Mouse (Mus musculus) MEL (cell line): ENCODE results near the gene Gm38431. TPM values are rescaled to one million over a fixed set of nuclear protein-coding genes. Genes with fewer than 3 reads are reported as not detected.

ENCODE experiments used
- DNase-seq: peaks from one replicate; pipeline ENCODE4 v3.0.0; 2011; ENCODE audit warnings: low read depth, low spot score
- H3K27ac ChIP-seq: 2 replicates; pipeline ENCODE4 v1.5.1; 2012; ENCODE audit warnings: low read depth, mild to moderate bottlenecking, control low read depth, low read length, moderate library complexity; ENCODE audit not compliant: control insufficient read depth
- H3K27me3 ChIP-seq, 2 experiments: fragments of 150-350 bp in 1 of 2; sonication (generic) in 1 of 2; 2 replicates each; pipeline ENCODE4 v1.6.1; 2012; ENCODE audit warnings: low read length in 2 of 2, mild to moderate bottlenecking in 2 of 2, improper control_type of control experiment in 1 of 2, moderate library complexity in 1 of 2; ENCODE audit not compliant: insufficient read depth in 2 of 2, control insufficient read depth in 1 of 2
- H3K36me3 ChIP-seq, 2 experiments: 2 replicates each; pipeline ENCODE4 v1.6.1; 2012 to 2014; ENCODE audit warnings: low read length in 2 of 2, improper control_type of control experiment in 1 of 2, inconsistent platforms in 1 of 2, mild to moderate bottlenecking in 1 of 2; ENCODE audit not compliant: insufficient read depth in 2 of 2, control insufficient read depth in 1 of 2
- H3K4me1 ChIP-seq, 2 experiments: fragments of 150-350 bp in 1 of 2; sonication (generic) in 1 of 2; 2 replicates each; pipeline ENCODE4 v1.6.1; 2012; ENCODE audit warnings: low read length in 2 of 2, improper control_type of control experiment in 1 of 2, mild to moderate bottlenecking in 1 of 2; ENCODE audit not compliant: insufficient read depth in 2 of 2, control insufficient read depth in 1 of 2
- H3K4me3 ChIP-seq, 2 experiments: fragments of 150-350 bp in 1 of 2; sonication (generic) in 1 of 2; 2 replicates each; pipeline ENCODE4 v1.5.1; 2012; ENCODE audit warnings: low read depth in 2 of 2, low read length in 2 of 2, mild to moderate bottlenecking in 2 of 2, moderate library complexity in 2 of 2, control low read depth in 1 of 2, improper control_type of control experiment in 1 of 2; ENCODE audit not compliant: control insufficient read depth in 1 of 2, insufficient read depth in 1 of 2
- H3K79me2 ChIP-seq: 2 replicates; pipeline ENCODE4 v1.6.1; 2012; ENCODE audit warnings: mild to moderate bottlenecking, low read length, moderate library complexity; ENCODE audit not compliant: control insufficient read depth, poor library complexity, insufficient read depth
- H3K9ac ChIP-seq: 2 replicates; pipeline ENCODE4 v1.6.1; 2012; ENCODE audit warnings: low read depth, mild to moderate bottlenecking, control low read depth, low read length, moderate library complexity; ENCODE audit not compliant: control insufficient read depth, poor library complexity, severe bottlenecking
- H3K9me3 ChIP-seq: fragments of 150-350 bp; sonication (generic); replicated peaks from 2 replicates; pipeline ENCODE4 v1.6.1; 2012; ENCODE audit warnings: mild to moderate bottlenecking, low read length, improper control_type of control experiment, moderate library complexity; ENCODE audit not compliant: insufficient read depth
- CHD1 ChIP-seq: IDR thresholded peaks from 2 replicates; pipeline ENCODE4 v1.6.1; 2012; ENCODE audit warnings: low read depth, mild to moderate bottlenecking, inconsistent platforms, low read length, improper control_type of control experiment
- EP300 ChIP-seq, 2 experiments: IDR thresholded peaks; 2 replicates each; pipeline ENCODE4 v1.6.1; 2011; ENCODE audit warnings: improper control_type of control experiment in 2 of 2, low read length in 2 of 2, low read depth in 1 of 2, mild to moderate bottlenecking in 1 of 2
- ETS1 ChIP-seq: IDR thresholded peaks from 2 replicates; pipeline ENCODE4 v1.6.1; 2012; ENCODE audit warnings: low read depth, mild to moderate bottlenecking, inconsistent platforms, low read length, improper control_type of control experiment, moderate library complexity
- GATA1 ChIP-seq: IDR thresholded peaks from 2 replicates; pipeline ENCODE4 v1.6.1; 2011; ENCODE audit warnings: low read depth, low read length, improper control_type of control experiment
- HCFC1 ChIP-seq: IDR thresholded peaks from 2 replicates; pipeline ENCODE4 v1.6.1; 2012; ENCODE audit warnings: low read depth, mild to moderate bottlenecking, inconsistent platforms, low read length, improper control_type of control experiment, moderate library complexity
- KAT2A ChIP-seq: conservative IDR thresholded peaks from 2 replicates; pipeline ENCODE4 v1.6.1; 2012; ENCODE audit warnings: low read depth, low read length, improper control_type of control experiment, inconsistent platforms
- MAX ChIP-seq: IDR thresholded peaks from 2 replicates; pipeline ENCODE4 v1.6.1; 2011; ENCODE audit warnings: low read length, improper control_type of control experiment
- MEF2A ChIP-seq: IDR thresholded peaks from 2 replicates; pipeline ENCODE4 v1.6.1; 2014; ENCODE audit warnings: low read depth, mild to moderate bottlenecking, inconsistent platforms, low read length, improper control_type of control experiment; ENCODE audit not compliant: poor library complexity, insufficient replicate concordance, severe bottlenecking; ENCODE audit errors: extremely low read depth
- MXI1 ChIP-seq: IDR thresholded peaks from 2 replicates; pipeline ENCODE4 v1.6.1; 2011; ENCODE audit warnings: mild to moderate bottlenecking, low read depth, low read length, improper control_type of control experiment
- MYB ChIP-seq: IDR thresholded peaks from 2 replicates; pipeline ENCODE4 v1.6.1; 2011; ENCODE audit warnings: mild to moderate bottlenecking, low read depth, low read length, improper control_type of control experiment
- MYC ChIP-seq: IDR thresholded peaks from 2 replicates; pipeline ENCODE4 v1.6.1; 2011; ENCODE audit warnings: low read depth, mild to moderate bottlenecking, low read length, improper control_type of control experiment, moderate library complexity
- NRF1 ChIP-seq: IDR thresholded peaks from 2 replicates; pipeline ENCODE4 v1.6.1; 2014; ENCODE audit warnings: low read depth, mild to moderate bottlenecking, inconsistent platforms, low read length, improper control_type of control experiment, moderate library complexity; ENCODE audit not compliant: poor library complexity, insufficient read depth, severe bottlenecking
- POLR2A ChIP-seq, 2 experiments: IDR thresholded peaks; 2 replicates each; pipeline ENCODE4 v1.6.1; 2011 to 2012; ENCODE audit warnings: low read length in 2 of 2, mild to moderate bottlenecking in 2 of 2, control low read depth in 1 of 2, improper control_type of control experiment in 1 of 2, low read depth in 1 of 2, moderate library complexity in 1 of 2; ENCODE audit not compliant: control insufficient read depth in 1 of 2, insufficient read depth in 1 of 2, poor library complexity in 1 of 2
- POLR2AphosphoS2 ChIP-seq: IDR thresholded peaks from 2 replicates; pipeline ENCODE4 v1.6.1; 2011; ENCODE audit warnings: low read length, improper control_type of control experiment
- POLR2AphosphoS5 ChIP-seq: IDR thresholded peaks from 2 replicates; pipeline ENCODE4 v1.6.1; 2012; ENCODE audit warnings: low read depth, borderline replicate concordance, mild to moderate bottlenecking, inconsistent platforms, low read length, moderate library complexity, mixed read lengths
- RCOR1 ChIP-seq: IDR thresholded peaks from 2 replicates; pipeline ENCODE4 v1.6.1; 2012; ENCODE audit warnings: low read depth, mild to moderate bottlenecking, inconsistent platforms, low read length, improper control_type of control experiment
- SMC3 ChIP-seq: IDR thresholded peaks from 2 replicates; pipeline ENCODE4 v1.6.1; 2011; ENCODE audit warnings: low read depth, low read length, improper control_type of control experiment
- TAL1 ChIP-seq: IDR thresholded peaks from 2 replicates; pipeline ENCODE4 v1.6.1; 2012; ENCODE audit warnings: mild to moderate bottlenecking, inconsistent platforms, low read length, moderate library complexity, mixed read lengths
- TBP ChIP-seq: IDR thresholded peaks from 2 replicates; pipeline ENCODE4 v1.8.0; 2011; ENCODE audit warnings: low read depth, low read length, improper control_type of control experiment
- UBTF ChIP-seq: IDR thresholded peaks from 2 replicates; pipeline ENCODE4 v1.6.1; 2012; ENCODE audit warnings: low read depth, mild to moderate bottlenecking, inconsistent platforms, low read length, improper control_type of control experiment, moderate library complexity, borderline replicate concordance; ENCODE audit not compliant: insufficient read depth
- USF1 ChIP-seq: IDR thresholded peaks from 2 replicates; pipeline ENCODE4 v1.6.1; 2014; ENCODE audit warnings: low read depth, mild to moderate bottlenecking, inconsistent platforms, low read length, improper control_type of control experiment, moderate library complexity
- USF2 ChIP-seq, 2 experiments: IDR thresholded peaks; 2 replicates each; pipeline ENCODE4 v1.6.1; 2011 to 2012; ENCODE audit warnings: improper control_type of control experiment in 2 of 2, low read length in 2 of 2, borderline replicate concordance in 1 of 2, inconsistent platforms in 1 of 2, low read depth in 1 of 2, mild to moderate bottlenecking in 1 of 2; ENCODE audit not compliant: insufficient read depth in 1 of 2
- ZC3H11A ChIP-seq: IDR thresholded peaks from 2 replicates; pipeline ENCODE4 v1.6.1; 2012; ENCODE audit warnings: low read depth, mild to moderate bottlenecking, inconsistent platforms, low read length, improper control_type of control experiment
- ZMIZ1 ChIP-seq: IDR thresholded peaks from 2 replicates; pipeline ENCODE4 v1.6.1; 2012; ENCODE audit warnings: low read depth, mild to moderate bottlenecking, inconsistent platforms, low read length, improper control_type of control experiment, moderate library complexity
- polyA plus RNA-seq, 2 experiments: library from polyadenylated mRNA; stranded (reverse) in 1 of 2; unstranded in 1 of 2; fragments of >175 nt in 1 of 2; fragments of >200 nt in 1 of 2; gene quantifications; 2 replicates each; pipeline versions ENCODE4 v1.2.1 to v1.2.4; 2012; ENCODE audit warnings: low replicate concordance in 2 of 2, low read depth in 1 of 2; ENCODE audit not compliant: insufficient read length in 2 of 2, insufficient read depth in 1 of 2, missing spikeins in 1 of 2
- total RNA-seq: library from RNA; depleted of rRNA; stranded (reverse); fragments of 300-350 nt; gene quantifications from 2 replicates; pipeline ENCODE4 v1.2.3, GENCODE M21; 2012

Gene Gm38431
- total and polyA plus RNA-seq, 3 experiments: 38.9 to 191 (median 42.1) TPM

GRCm38 (mm10) chr9:21107607-21108237 is 15.9 kb upstream of the Gm38431 start (continued):
- TF ChIP-seq MAX: no peak

- Histone ChIP-seq H3K4me1 (peaks cover 10 to 15% of the 10 kb centered on the region in 2 experiments), H3K27me3 (no peaks in the 10 kb centered on the region), H3K4me3 (no peak overlapping the region), H3K9ac (no peak overlapping the region), H3K27ac (no peak overlapping the region), H3K79me2 (no peaks in the 10 kb centered on the region), H3K9me3 (no peaks in the 10 kb centered on the region), H3K36me3 (peaks cover 0 to 11% of the 10 kb centered on the region in 2 experiments; a peak in 3 of 4 replicates)
- peak; percentile 80 for DNase-seq
- TF ChIP-seq POLR2AphosphoS2: peak; percentile 61
- 0 out of 2 replicates have a peak, but pooled peaks have one; percentile 17 for TF ChIP-seq NRF1
- peak; percentile 38 for TF ChIP-seq TAL1
- TF ChIP-seq GATA1: peak; percentile 52; the same call in 1 of the 2 replicates
- TF ChIP-seq MYC: 0 out of 2 replicates have a peak, but pooled peaks have one; percentile 15
- 0 out of 2 replicates have a peak, but pooled peaks have one; percentile 21 for TF ChIP-seq TBP
- peak in 1 of 2 experiments; percentile 12; a peak in 1 of 4 replicates for TF ChIP-seq POLR2A (IDR thresholded peaks at IDR 0.05; ENCODE audit: control insufficient read depth in 1 of 2, insufficient read depth in 1 of 2, low read depth in 1 of 2, low read length in 2 of 2, poor library complexity in 1 of 2)
- TF ChIP-seq CHD1: no peak
- peak; percentile 11; the same call in 1 of the 2 replicates for TF ChIP-seq SMC3
- TF ChIP-seq MEF2A: no peak
- no peak for TF ChIP-seq ZC3H11A
- TF ChIP-seq EP300 (IDR thresholded peaks at IDR 0.05; ENCODE audit: low read depth in 1 of 2, low read length in 2 of 2): peak; percentile 34 to 47; a peak in 2 of 4 replicates
- TF ChIP-seq ZMIZ1: 0 out of 2 replicates have a peak, but pooled peaks have one; percentile 10
Observed at GRCm38 (mm10) chr9:21105760-21106564, 14.2 kb upstream of the Gm38431 start.

- Histone ChIP-seq H3K9me3 (no peaks in the 10 kb centered on the region), H3K9ac (no peak overlapping the region), H3K4me1 (peaks cover 10 to 15% of the 10 kb centered on the region in 2 experiments), H3K27ac (no peak overlapping the region)
- no peak for DNase-seq
- TF ChIP-seq SMC3 (no peak), RCOR1 (no peak), UBTF (no peak), ETS1 (no peak), TBP (no peak), CHD1 (no peak), MYB (no peak), KAT2A (no peak), USF2 (IDR thresholded peaks at IDR 0.05; ENCODE audit: borderline replicate concordance in 1 of 2, insufficient read depth in 1 of 2, low read depth in 1 of 2, low read length in 2 of 2) (no peak), USF1 (no peak), HCFC1 (no peak), MXI1 (no peak), POLR2AphosphoS5 (no peak)
- TF ChIP-seq, all 39 proteins: peak for 0
- H3K27me3 ChIP-seq: no peaks in the 10 kb centered on the region
- no peak overlapping the region for H3K4me3 ChIP-seq
- no peaks in the 10 kb centered on the region for H3K79me2 ChIP-seq
- peaks cover 0 to 11% of the 10 kb centered on the region in 2 experiments; a peak in 3 of 4 replicates for H3K36me3 ChIP-seq
Observed at GRCm38 (mm10) chr9:21104814-21105213, 13.0 kb upstream of the Gm38431 start.
